Comparison of ENCODE assay signal across 9 mouse cellular contexts in genomic region chr8:85429219-85429618, GRCm38 (mm10). TPM values are rescaled to one million over a fixed set of nuclear protein-coding genes. Genes with fewer than 3 reads are reported as not detected.
DNase-seq lines count a peak whose midpoint lies in the region; ATAC-seq lines count a peak whose summit lies in the region.
"Had no signal": no experiment of that assay in that cellular context is flagged by ENCODE, and none has a peak within 500 bp of the region (broad histone marks: within the 10 kb centered on the region; RNA-seq: fewer than 3 reads in every experiment).

No protein-coding gene starts in this region.

- peak overlapping the region; percentile 15 for H3K4me2 ChIP-seq in kidney, embryonic 15.5 days
- H3K4me2 ChIP-seq in embryonic facial prominence, embryonic 11.5 days (ENCODE audit: low read depth, low read length) = no peak overlapping the region
- peak overlapping the region; percentile 30 for H3K4me2 ChIP-seq in hindbrain, embryonic 12.5 days (replicated peaks)
- peak overlapping the region; percentile 37 for H3K4me2 ChIP-seq in midbrain, embryonic 14.5 days (ENCODE audit: low read length)

- ATAC-seq in kidney, embryonic 15.5 days (replicated peaks; ENCODE audit: low FRiP score) = no peak
- no peak for ATAC-seq in embryonic facial prominence, embryonic 11.5 days (replicated peaks; ENCODE audit: insufficient number of reproducible peaks, low FRiP score, low TSS enrichment, low read depth)
- ATAC-seq in hindbrain, embryonic 12.5 days (ENCODE audit: low FRiP score) = no peak
- ATAC-seq in midbrain, embryonic 14.5 days (ENCODE audit: low FRiP score, low TSS enrichment) = no peak
- no peak for ATAC-seq in cerebellum, adult (ENCODE audit: insufficient number of reproducible peaks, low FRiP score, low TSS enrichment)

- no peak overlapping the region for H3K4me3 ChIP-seq in kidney, embryonic 15.5 days (replicated peaks)
- H3K4me3 ChIP-seq in embryonic facial prominence, embryonic 11.5 days (ENCODE audit: low read depth, low read length) = no peak overlapping the region
- H3K4me3 ChIP-seq in hindbrain, embryonic 12.5 days = no peak overlapping the region
- H3K4me3 ChIP-seq in midbrain, embryonic 14.5 days (replicated peaks; ENCODE audit: low read depth, low read length) = no peak overlapping the region

- H3K9ac ChIP-seq in kidney, embryonic 15.5 days = no peak overlapping the region
- H3K9ac ChIP-seq in embryonic facial prominence, embryonic 11.5 days (replicated peaks; ENCODE audit: low read length) = no peak overlapping the region
- H3K9ac ChIP-seq in hindbrain, embryonic 12.5 days = no peak overlapping the region
- H3K9ac ChIP-seq in midbrain, embryonic 14.5 days (replicated peaks; ENCODE audit: low read length) = no peak overlapping the region

- WGBS in kidney, embryonic 15.5 days = 31% methylated on average over 4 of the region's 4 CpGs
- WGBS in embryonic facial prominence, embryonic 11.5 days = 19% methylated on average over 4 of the region's 4 CpGs
- WGBS in hindbrain, embryonic 12.5 days = 14% methylated on average over 4 of the region's 4 CpGs
- 17% methylated on average over 4 of the region's 4 CpGs for WGBS in midbrain, embryonic 14.5 days

- peaks cover 49% of the 10 kb centered on the region for H3K4me1 ChIP-seq in kidney, embryonic 15.5 days
- no peaks in the 10 kb centered on the region for H3K4me1 ChIP-seq in embryonic facial prominence, embryonic 11.5 days (ENCODE audit: control insufficient read depth, insufficient read depth, low read length)
- H3K4me1 ChIP-seq in hindbrain, embryonic 12.5 days = peaks cover 24% of the 10 kb centered on the region
- H3K4me1 ChIP-seq in midbrain, embryonic 14.5 days (ENCODE audit: control insufficient read depth, insufficient read depth, low read length) = peaks cover 26% of the 10 kb centered on the region

- DNase-seq in kidney, postnatal 4 days = no peak
- DNase-seq in embryonic facial prominence, embryonic 11.5 days (ENCODE audit: low spot score) = peak; percentile 37
- no peak for DNase-seq in midbrain, embryonic 14.5 days
- DNase-seq in right cerebral cortex, adult 18-20 months = no peak
- DNase-seq in gastrocnemius, postnatal 10 days = no peak

- no peaks in the 10 kb centered on the region for H3K27me3 ChIP-seq in kidney, embryonic 15.5 days
- no peaks in the 10 kb centered on the region for H3K27me3 ChIP-seq in embryonic facial prominence, embryonic 11.5 days (ENCODE audit: control insufficient read depth, insufficient read depth, low read length)
- no peaks in the 10 kb centered on the region for H3K27me3 ChIP-seq in hindbrain, embryonic 12.5 days
- H3K27me3 ChIP-seq in midbrain, embryonic 14.5 days (ENCODE audit: control insufficient read depth, insufficient read depth, low read length) = no peaks in the 10 kb centered on the region

- H3K36me3 ChIP-seq in kidney, embryonic 15.5 days = 0 out of 2 replicates have a peak, but pooled peaks cover 6% of the 10 kb centered on the region
- H3K36me3 ChIP-seq in embryonic facial prominence, embryonic 11.5 days (replicated peaks; ENCODE audit: control insufficient read depth, insufficient read depth, low read depth, low read length) = no peaks in the 10 kb centered on the region
- H3K36me3 ChIP-seq in hindbrain, embryonic 12.5 days = no peaks in the 10 kb centered on the region
- no peaks in the 10 kb centered on the region for H3K36me3 ChIP-seq in midbrain, embryonic 14.5 days (ENCODE audit: control insufficient read depth, insufficient read depth, low read length)

- H3K9me3 ChIP-seq in kidney, embryonic 15.5 days (replicated peaks) = no peaks in the 10 kb centered on the region
- no peaks in the 10 kb centered on the region for H3K9me3 ChIP-seq in embryonic facial prominence, embryonic 11.5 days (replicated peaks; ENCODE audit: control insufficient read depth, low read length)
- H3K9me3 ChIP-seq in hindbrain, embryonic 12.5 days (replicated peaks) = no peaks in the 10 kb centered on the region
- no peaks in the 10 kb centered on the region for H3K9me3 ChIP-seq in midbrain, embryonic 14.5 days (ENCODE audit: control insufficient read depth, low read length)

- peak overlapping the region; percentile 49 for H3K27ac ChIP-seq in kidney, embryonic 15.5 days
- H3K27ac ChIP-seq in embryonic facial prominence, embryonic 11.5 days (replicated peaks; ENCODE audit: low read depth, low read length) = no peak overlapping the region
- H3K27ac ChIP-seq in hindbrain, embryonic 12.5 days = no peak overlapping the region
- H3K27ac ChIP-seq in midbrain, embryonic 14.5 days (replicated peaks; ENCODE audit: low read depth, low read length) = 0 out of 2 replicates have a peak overlapping the region, but pooled peaks have one; percentile 57
- H3K27ac ChIP-seq: macrophage had no signal

RNA-seq across cellular contexts. Expression of gene 4921524J17Rik, which starts 3.4 kb away (rescaled TPM):
- 42.8 and 46.2 TPM in 2 replicates for polyA plus RNA-seq in kidney, embryonic 15.5 days (2015; fragmentation: Nextera tagmentation; extraction: Ambion mirVana)
- 55.5 and 65.5 TPM in 2 replicates for polyA plus RNA-seq in embryonic facial prominence, embryonic 11.5 days (2014; fragmentation: Nextera tagmentation; extraction: Ambion mirVana)
- polyA plus RNA-seq in hindbrain, embryonic 12.5 days (2016; fragmentation: Nextera tagmentation; extraction: Ambion mirVana) = 42.8 and 46.6 TPM in 2 replicates
- 40.9 and 41.1 TPM in 2 replicates for polyA plus RNA-seq in midbrain, embryonic 14.5 days (2014; fragmentation: Nextera tagmentation; extraction: Ambion mirVana)
- total RNA-seq in gastrocnemius, postnatal 10 days (2021) = 10 to 100 TPM; 14.9 to 17.9 TPM

RNA-seq across cellular contexts. Expression of gene Mylk3, which starts 43.1 kb away (rescaled TPM):
- polyA plus RNA-seq in kidney, embryonic 15.5 days (2015; fragmentation: Nextera tagmentation; extraction: Ambion mirVana) = 1.7 and 2.4 TPM in 2 replicates
- polyA plus RNA-seq in embryonic facial prominence, embryonic 11.5 days (2014; fragmentation: Nextera tagmentation; extraction: Ambion mirVana) = 2.9 and 3.9 TPM in 2 replicates
- polyA plus RNA-seq in hindbrain, embryonic 12.5 days (2016; fragmentation: Nextera tagmentation; extraction: Ambion mirVana) = 1.9 and 2.1 TPM in 2 replicates
- polyA plus RNA-seq in midbrain, embryonic 14.5 days (2014; fragmentation: Nextera tagmentation; extraction: Ambion mirVana) = 0.15 and 0.36 TPM in 2 replicates
- total RNA-seq in gastrocnemius, postnatal 10 days (2021) = 1 to 10 TPM in 1 of 2 experiments, under 1 TPM in 1; 0.94 to 1.3 TPM

Comparison
In these comparisons a context has a peak if more than half of its experiments do, and no peak if none do; other contexts are left out.
1. H3K27ac ChIP-seq: peak in kidney, embryonic 15.5 days (single experiment) and midbrain, embryonic 14.5 days (single experiment); none in embryonic facial prominence, embryonic 11.5 days (single experiment) and hindbrain, embryonic 12.5 days (single experiment).